Mouse (Mus musculus) left cerebral cortex, adult 9 months (tissue): ENCODE results near the gene Aldh1a1.
"Not testable (repeated sequence)": the region's sequence is repeated elsewhere in the genome, so short reads cannot be mapped to it uniquely, and the experiment has no call there.

Source experiments
- DNase-seq, 2 experiments: peaks; one replicate each; pipeline ENCODE4 v3.0.0; 2022; ENCODE audit warnings: low spot score in 2 of 2

Aldh1a1 gene

DNA sequence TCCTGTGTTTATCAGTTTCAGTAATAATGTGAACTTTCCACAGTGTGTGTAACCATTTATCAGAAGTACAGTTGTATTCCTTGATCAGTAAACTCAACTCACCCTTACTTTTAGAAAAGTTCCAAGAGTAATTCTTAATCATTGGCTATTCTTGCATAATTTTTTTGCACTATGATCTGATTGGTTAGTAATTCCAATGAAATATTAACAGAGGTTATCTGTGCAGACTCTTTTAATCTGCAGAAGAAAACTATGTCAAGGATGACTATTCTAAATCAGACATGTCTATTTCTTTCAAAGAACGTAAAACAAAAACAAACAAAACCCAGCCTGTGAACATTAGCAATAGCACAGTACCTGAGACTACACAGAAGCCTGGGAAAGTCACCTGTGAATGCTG lies 62.9 kb downstream of the Aldh1a1 start:
- no peak for DNase-seq

GRCm38 (mm10) chr19:20557211-20557610 lies 64.7 kb downstream of the Aldh1a1 start:
- no peak for DNase-seq

- DNase-seq, result no peak
These were observed 65.6 kb downstream of the Aldh1a1 start for GRCm38 (mm10) chr19:20558069-20558468.

DNA sequence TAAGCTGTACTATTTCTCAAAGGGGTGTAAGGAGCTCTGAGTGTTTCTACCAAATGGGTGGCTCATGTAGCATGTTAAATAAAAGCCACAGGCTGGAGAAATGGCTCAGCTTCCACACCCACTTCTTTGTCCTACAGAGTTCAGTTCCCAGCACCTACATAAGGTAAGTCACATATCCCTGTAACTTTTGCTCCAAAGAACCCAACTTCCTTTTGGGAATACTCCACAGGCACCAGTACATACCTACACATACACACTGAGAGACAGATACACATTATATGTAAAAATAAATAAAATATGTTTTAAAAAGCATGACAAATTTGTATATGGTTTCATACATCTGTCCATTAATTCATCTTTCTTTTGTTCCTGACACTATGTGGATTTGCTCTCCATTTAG lies 66.0 kb downstream of the Aldh1a1 start:
- no peak for DNase-seq

DNA sequence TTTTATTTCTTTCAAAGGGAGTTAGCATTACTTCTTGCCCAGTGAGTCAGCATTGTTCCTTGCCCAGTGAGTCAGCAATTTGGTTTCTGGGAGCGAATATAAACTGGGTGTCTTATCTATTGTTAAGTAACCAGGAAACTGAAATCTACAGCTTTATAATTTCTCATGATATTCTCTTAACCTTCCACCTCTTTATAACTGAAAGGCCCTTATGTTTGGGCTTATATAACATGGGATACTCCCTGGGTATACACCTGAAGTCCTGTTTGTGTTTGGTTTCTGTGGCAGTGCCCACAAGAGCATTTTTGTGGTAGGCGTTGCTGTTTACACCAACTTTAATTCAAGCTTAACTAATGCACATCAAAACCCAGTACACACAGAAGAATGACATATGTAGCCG lies 66.4 kb downstream of the Aldh1a1 start:
- no peak for DNase-seq

DNA sequence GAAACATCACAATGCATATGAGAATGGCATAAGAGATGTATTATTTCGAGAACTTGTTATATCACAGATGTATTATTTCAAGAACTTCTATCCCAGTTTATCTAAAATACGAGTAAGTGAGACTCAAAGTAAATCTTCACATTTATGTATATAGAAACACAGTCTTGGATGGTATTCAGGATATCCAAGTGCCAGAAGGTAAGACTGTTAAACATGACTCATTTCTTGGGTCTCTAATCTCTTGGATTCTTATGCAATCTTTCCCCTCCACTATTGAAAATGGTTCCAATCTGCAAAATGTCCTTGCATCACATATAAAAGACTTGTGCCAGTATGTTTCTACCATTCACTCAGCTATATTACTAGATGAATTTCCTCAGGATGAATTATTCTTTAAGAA lies 67.4 kb downstream of the Aldh1a1 start:
- DNase-seq, result no peak

GRCm38 (mm10) chr19:20562396-20562795 lies 69.9 kb downstream of the Aldh1a1 start:
- DNase-seq, result no peak

DNA sequence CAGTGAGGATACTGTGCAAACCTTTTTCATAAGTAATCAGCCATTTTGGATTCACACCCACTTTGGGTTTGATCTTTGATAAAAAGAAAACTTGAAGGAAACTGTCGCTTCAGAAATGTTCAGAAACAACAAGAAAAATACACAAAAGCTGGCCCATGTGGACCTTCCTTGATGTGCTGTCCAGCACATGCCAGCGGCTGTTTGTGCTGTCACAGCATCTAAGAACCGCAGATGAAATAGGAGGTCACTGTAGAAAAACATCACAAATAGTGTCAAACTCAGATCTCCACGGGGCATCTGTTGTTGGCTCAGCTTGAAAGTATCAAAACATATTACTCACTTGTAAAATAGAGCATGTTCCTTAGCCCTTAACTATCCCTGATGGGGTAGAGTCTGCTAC lies 73.8 kb downstream of the Aldh1a1 start:
- no peak for DNase-seq

- no peak for DNase-seq
These were observed 74.5 kb downstream of the Aldh1a1 start for GRCm38 (mm10) chr19:20567039-20567438.

DNA sequence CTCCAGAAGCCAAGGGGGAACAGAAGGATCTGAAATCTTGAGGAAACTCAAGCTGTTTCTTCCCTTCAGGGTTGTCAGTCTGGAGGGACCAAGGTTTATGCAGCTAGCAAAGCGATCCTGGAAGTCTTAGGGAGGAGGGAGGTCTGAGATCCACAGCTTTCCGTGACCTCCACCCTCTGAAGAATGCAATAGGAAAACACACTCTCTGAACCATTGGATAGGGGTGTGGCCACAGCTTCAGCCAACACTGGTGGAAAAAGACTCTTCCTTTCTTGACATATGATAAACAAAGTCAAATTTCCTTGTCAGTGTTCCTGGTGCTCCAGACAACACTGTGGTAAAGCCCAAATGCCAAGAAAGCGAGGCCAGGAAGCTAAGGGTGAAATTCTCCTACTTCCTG lies 84.5 kb downstream of the Aldh1a1 start:
- DNase-seq, result no peak

DNA sequence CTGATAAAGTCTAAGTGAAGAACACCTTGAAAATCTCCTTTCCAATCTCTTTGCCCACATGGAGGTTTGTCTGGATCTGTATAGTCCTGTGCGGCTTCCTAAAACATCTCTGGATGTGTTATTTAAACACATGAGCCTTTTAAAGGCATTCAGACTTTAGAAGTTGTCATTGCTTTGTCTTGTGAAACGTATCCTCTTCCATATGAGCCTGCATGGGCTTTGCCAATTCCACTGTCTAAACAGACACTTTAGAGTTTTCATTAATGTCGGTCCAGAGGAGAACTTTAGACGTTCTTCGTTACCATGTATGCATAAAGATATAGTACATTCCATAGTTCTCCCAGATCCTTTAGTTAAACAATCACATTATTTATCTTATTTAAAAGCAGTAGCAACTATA lies 84.9 kb downstream of the Aldh1a1 start:
- DNase-seq, result no peak

DNA sequence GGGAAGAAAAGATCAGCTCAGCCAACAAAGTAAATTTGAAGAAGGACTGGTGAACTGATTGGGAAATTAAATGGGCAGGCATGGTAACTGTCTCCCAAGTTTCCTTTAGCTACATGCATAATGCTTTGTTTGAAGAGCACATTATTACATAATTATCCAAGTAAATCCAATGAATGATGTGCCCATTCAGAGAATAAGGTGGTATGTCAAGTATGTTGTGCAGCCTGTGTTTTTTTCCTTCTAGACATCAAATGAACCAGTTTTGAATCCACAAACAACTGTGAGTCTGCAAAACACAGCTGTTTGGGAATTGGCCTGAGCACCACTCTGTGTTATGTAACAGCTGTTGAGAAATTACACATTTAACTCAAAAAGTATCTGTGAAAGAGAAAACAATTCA lies 107.4 kb downstream of the Aldh1a1 start:
- no peak for DNase-seq

GRCm38 (mm10) chr19:20601739-20602138 lies 109.2 kb downstream of the Aldh1a1 start:
- no peak for DNase-seq

DNA sequence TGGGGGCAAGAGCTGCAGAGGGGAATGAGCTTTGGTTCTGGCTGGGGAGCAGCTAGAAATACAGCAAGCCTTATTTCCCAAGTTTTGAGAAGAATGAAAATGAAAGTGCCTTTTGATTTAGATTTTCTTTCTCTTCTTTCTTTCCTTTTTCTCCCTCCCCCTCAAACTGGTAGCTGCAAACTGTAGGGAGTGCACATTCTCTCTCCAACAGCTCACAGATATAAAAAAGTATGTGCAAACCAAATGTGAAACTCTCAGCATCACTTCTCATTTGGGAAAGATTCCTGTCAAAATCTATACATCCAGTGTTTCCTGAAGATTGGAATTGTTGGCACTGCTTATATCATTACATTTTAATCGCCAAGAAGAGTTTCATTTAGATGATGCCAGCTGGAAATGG lies 110.7 kb downstream of the Aldh1a1 start:
- DNase-seq, result no peak

- no peak for DNase-seq
These were observed 111.4 kb downstream of the Aldh1a1 start for GRCm38 (mm10) chr19:20603866-20604265.

- DNase-seq, result no peak
These were observed 121.9 kb downstream of the Aldh1a1 start for GRCm38 (mm10) chr19:20614252-20614930.

GRCm38 (mm10) chr19:20622434-20622833 lies 129.9 kb downstream of the Aldh1a1 start:
- no peak for DNase-seq

DNA sequence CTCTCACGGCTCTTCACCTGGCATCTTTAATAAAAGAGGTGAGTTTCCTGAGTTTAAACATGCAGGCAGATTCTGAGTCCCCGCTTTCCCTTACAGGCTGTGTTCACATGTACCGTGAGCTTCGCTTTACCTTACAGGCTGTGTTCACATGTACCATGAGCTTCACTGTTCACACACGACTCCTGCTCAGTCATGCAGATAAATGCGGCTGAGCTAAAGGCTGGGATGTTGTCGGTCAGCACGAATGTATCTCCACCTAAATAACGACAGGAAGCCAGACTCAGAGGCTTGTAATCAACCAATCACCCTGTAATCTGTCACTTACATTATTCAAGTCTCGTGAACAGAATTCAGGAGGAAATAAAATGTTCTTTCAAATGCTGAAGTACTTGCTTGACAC lies 130.9 kb downstream of the Aldh1a1 start:
- no peak for DNase-seq

DNA sequence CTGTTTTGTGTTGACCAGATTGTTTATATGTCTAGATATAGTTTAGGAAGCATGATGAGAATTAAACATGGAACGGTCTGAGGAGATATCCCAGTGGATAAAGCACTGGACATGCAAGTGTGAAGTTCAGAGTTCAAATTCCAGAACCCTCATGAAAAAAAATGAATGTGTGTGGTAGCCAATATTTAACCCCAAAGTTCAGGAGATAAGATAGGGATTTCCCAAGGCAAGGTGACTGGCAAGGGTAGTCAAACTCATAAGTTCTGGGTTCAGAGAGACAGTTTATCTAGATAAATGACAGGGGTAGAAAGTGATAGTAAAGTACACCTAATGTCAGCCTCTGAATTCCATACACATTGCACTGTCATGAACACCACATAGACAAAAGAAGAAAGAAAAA lies 138.5 kb downstream of the Aldh1a1 start:
- DNase-seq, result no peak

DNA sequence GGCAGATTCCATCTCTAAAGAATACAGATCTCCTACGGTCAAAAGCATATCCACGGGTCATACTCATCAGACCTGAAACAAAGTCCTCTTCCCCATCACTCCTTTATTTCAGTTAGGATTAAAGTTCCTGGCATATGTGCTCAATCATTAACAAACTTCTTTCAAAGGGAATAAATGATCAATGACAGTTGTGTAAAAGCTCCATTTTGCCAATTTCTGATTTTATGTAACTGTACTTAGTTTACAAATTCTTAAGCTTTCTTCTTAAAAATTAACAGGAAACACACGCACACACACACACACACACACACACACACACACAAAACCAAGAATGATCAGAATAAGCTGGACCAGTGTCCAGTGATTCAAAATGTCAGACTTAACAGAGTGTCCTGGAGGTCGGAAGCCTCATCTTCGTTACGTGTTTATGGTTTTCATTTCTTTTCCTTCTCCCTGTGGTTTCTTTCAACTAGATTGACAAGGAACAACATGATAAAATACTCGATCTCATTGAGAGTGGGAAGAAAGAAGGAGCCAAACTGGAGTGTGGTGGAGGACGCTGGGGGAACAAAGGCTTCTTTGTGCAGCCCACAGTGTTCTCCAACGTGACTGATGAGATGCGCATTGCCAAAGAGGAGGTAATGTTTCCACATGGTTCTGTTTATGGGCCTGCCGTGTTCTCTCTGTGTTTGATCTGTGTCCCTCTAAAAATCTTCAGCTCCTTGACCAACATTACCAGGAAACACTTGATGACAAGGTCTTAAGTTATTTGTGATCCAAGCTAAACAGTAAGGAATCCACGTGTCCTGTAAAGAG lies 141.6 kb downstream of the Aldh1a1 start:
- no peak for DNase-seq

- no peak for DNase-seq
These were observed 151.8 kb downstream of the Aldh1a1 start for GRCm38 (mm10) chr19:20644346-20644745.

DNA sequence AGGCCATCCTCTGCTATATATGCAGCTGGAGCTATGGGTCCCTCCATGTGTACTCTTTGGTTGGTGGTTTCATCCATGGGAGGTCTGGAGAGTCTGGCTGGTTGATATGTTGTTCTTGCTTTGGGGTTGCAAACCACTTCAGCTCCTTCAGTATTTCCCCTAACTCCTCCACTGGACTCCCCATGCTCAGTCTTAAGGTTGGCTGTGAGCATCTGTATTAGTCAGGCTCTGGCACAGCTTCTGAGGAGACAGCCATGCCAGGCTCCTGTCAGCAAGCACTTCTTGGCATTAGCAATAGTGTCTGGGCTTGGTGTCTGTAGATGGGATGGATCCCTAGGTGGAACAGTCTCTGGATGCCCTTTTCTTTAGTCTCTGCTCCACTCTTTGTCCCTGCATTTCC lies 155.0 kb downstream of the Aldh1a1 start:
- DNase-seq, result not testable (repeated sequence)

DNA sequence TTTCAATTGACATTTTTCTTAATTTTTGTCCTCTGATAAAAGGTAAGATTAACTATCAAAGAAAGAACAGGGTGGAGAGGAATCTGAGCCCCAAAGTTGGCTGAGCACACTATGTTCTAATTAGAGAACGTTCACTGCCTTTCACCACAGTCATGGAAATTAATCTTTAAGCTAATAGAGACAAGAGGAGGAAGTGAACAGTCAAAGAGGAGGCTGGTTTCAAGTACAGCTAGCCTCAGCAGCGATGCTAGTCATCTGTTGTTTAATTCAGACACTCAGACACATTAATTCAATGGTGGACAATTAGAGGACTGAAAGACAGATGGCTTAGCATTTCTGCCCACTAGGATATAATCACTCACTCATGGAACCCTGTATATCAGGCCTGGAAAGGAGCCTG lies 157.5 kb downstream of the Aldh1a1 start:
- no peak for DNase-seq
